Mouse (Mus musculus): ENCODE measurements at regions not wholly inside any gene's neighbourhood (a gene's known extent, or its start where the extent isn't known, plus 50 kb on each side); places are given as distances from the start of the nearest gene placed in this dataset.

DNA sequence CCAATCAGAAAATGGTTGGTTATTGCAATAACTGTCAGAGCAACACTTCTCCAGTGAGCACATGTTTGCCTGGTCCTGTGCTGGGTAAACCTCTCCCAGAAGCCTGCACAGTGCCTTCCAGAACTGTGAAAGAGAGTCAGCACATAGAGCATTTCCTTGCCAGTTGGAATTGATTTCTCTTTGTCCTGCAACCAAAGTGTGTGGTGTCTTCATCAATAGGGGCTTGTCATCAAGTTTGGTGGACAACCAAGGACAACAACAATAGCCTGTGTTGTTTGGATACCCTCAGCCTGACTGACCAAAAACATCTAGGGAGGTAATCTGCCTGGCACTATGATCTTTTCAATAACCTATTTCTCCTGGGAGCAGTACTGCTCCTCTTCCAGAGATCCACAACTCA is 108.6 kb upstream of the Stard3nl start:
- TF ChIP-seq CTCF (IDR thresholded peaks at IDR 0.05; ENCODE audit: low read depth) (no peak), EP300 (IDR thresholded peaks at IDR 0.05; ENCODE audit: low read depth) (no peak)

All from liver, embryonic 14.5 days (tissue).